Mouse (Mus musculus) hindbrain, embryonic 15.5 days (tissue): ENCODE data around the gene Prlr. TPM values are rescaled to one million over a fixed set of nuclear protein-coding genes. Genes with fewer than 3 reads are reported as not detected.
A peak's percentile ranks its signal among the peaks of the same experiment; 100 is the strongest.

Experiments used
- ATAC-seq: fragments of 200-750 bp; cut with Nextera tagmentation; 2 replicates; pipeline ENCODE4 v1.8.0; 2017; ENCODE audit warnings: low read depth, moderate number of reproducible peaks, moderate TSS enrichment; ENCODE audit not compliant: low FRiP score
- H3K27ac ChIP-seq: fragments of 300-500 bp; sonication (generic); replicated peaks from 2 replicates; pipeline ENCODE4 v1.5.1; 2015; ENCODE audit warnings: mild to moderate bottlenecking, inconsistent platforms
- H3K27me3 ChIP-seq: fragments of 300-500 bp; sonication (generic); 2 replicates; pipeline ENCODE4 v1.6.1; 2015; ENCODE audit warnings: control low read depth, inconsistent platforms
- H3K36me3 ChIP-seq: fragments of 300-500 bp; sonication (generic); 2 replicates; pipeline ENCODE4 v1.6.1; 2015; ENCODE audit warnings: control low read depth, inconsistent platforms
- H3K4me1 ChIP-seq: fragments of 300-500 bp; sonication (generic); replicated peaks from 2 replicates; pipeline ENCODE4 v1.6.1; 2015; ENCODE audit warnings: control low read depth, inconsistent platforms
- H3K4me2 ChIP-seq: fragments of 300-500 bp; sonication (generic); 2 replicates; pipeline ENCODE4 v1.6.1; 2015; ENCODE audit warnings: moderate library complexity, mild to moderate bottlenecking, inconsistent platforms
- H3K4me3 ChIP-seq: fragments of 300-500 bp; sonication (generic); 2 replicates; pipeline ENCODE4 v1.5.1; 2015; ENCODE audit warnings: mild to moderate bottlenecking, inconsistent platforms
- H3K9ac ChIP-seq: fragments of 300-500 bp; sonication (generic); 2 replicates; pipeline ENCODE4 v1.6.1; 2015; ENCODE audit warnings: inconsistent platforms
- H3K9me3 ChIP-seq: fragments of 300-500 bp; sonication (generic); 2 replicates; pipeline ENCODE4 v1.6.1; 2016; ENCODE audit warnings: control low read depth, inconsistent platforms
- WGBS: fragments of 180-500 bp; shearing (Covaris S2); methylation state at CpG from one replicate; pipeline ENCODE4 v1.1.7; 2015; 5-methylcytosine and 5-hydroxymethylcytosine counted together
- polyA plus RNA-seq: library from polyadenylated mRNA; unstranded; fragments of >200 nt; fragmentation: Nextera tagmentation; extraction: Ambion mirVana; gene quantifications from 2 replicates; pipeline ENCODE4 v1.2.1, GENCODE M21; 2015

Prlr gene
- polyA plus RNA-seq, 1 experiment from 2014 or later: 1.2 TPM

DNA sequence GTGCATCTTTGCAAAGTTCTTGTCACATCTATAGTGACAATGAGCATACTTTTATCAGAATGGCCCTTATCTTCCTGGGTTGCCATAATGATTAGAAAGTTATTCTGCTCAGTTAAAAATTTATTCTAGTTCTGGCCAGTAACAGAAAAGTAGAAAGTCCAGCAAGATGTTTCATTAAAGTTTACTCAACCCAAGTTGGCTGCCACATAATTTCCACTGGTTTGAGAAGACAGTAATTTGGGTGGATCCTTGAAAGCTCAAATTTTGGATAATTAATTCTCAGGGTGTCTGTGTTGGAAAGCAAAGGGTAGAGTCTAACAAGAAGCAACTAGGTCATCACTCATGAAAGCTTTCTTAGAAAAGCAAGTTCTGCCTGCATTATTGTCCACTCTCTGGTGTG is 106.6 kb downstream of the Prlr start:
- Histone ChIP-seq H3K27ac (no peak overlapping the region), H3K4me1 (no peaks in the 10 kb centered on the region), H3K4me2 (no peak overlapping the region), H3K9me3 (no peaks in the 10 kb centered on the region), H3K9ac (no peak overlapping the region), H3K4me3 (no peak overlapping the region), H3K36me3 (no peaks in the 10 kb centered on the region), H3K27me3 (no peaks in the 10 kb centered on the region)
- ATAC-seq: no peak

- Histone ChIP-seq H3K9me3 (no peaks in the 10 kb centered on the region), H3K4me3 (no peak overlapping the region), H3K9ac (no peak overlapping the region), H3K4me1 (no peaks in the 10 kb centered on the region), H3K36me3 (no peaks in the 10 kb centered on the region), H3K27ac (no peak overlapping the region), H3K4me2 (no peak overlapping the region), H3K27me3 (no peaks in the 10 kb centered on the region)
- 80% methylated on average over 1 of the region's 1 CpGs for WGBS
- ATAC-seq: no peak
Observed at GRCm38 (mm10) chr15:10296570-10296969, 119.5 kb downstream of the Prlr start.

DNA sequence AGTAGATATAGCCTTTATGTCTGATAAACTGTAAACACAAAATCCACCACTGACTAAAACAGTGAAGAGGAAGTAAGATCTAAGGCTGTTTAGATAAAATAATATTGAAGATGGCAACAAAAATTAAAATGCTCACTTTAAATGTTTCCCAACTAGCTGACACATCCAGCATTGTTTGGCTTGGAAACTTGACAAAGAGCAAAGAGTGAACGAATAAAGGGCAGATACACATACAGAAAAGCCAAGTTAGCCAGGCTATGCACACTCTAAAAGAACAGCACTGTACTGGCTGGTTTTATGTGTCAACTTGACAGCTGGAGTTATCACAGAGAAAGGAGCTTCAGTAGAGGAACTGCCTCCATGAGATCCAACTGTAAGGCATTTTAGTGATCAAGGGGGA is 121.0 kb downstream of the Prlr start:
- H3K9ac ChIP-seq: no peak overlapping the region
- H3K4me1 ChIP-seq: no peaks in the 10 kb centered on the region
- H3K4me2 ChIP-seq: no peak overlapping the region
- H3K27ac ChIP-seq: no peak overlapping the region
- 70% methylated on average over 1 of the region's 1 CpGs for WGBS
- H3K9me3 ChIP-seq: no peaks in the 10 kb centered on the region
- no peak for ATAC-seq
- H3K27me3 ChIP-seq: no peaks in the 10 kb centered on the region
- no peaks in the 10 kb centered on the region for H3K36me3 ChIP-seq
- H3K4me3 ChIP-seq: no peak overlapping the region

DNA sequence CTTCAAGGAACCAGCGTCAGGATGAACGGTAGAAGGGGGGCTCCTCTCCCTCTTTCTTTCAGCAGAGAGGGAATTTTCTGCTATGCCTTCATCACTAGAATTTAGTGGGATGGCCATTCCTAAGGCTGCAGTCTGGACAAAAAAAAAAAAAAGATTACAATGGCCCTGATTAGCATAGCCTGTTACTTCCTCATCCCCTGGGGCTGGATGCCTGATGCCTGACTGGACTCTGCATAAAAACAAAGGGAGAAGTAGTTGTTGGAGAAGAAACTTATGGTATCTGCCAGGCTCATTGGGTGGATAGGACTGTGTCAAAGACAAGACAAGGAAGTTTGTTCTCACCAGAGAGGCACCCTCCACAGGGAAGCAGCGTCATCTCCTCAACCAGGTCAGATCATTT is 122.4 kb downstream of the Prlr start:
- H3K27ac ChIP-seq: no peak overlapping the region
- no peaks in the 10 kb centered on the region for H3K4me1 ChIP-seq
- no peak overlapping the region for H3K4me2 ChIP-seq
- no peak for ATAC-seq
- H3K27me3 ChIP-seq: no peaks in the 10 kb centered on the region
- H3K9ac ChIP-seq: no peak overlapping the region
- WGBS: 56% methylated on average over 3 of the region's 3 CpGs
- H3K36me3 ChIP-seq: no peaks in the 10 kb centered on the region
- no peak overlapping the region for H3K4me3 ChIP-seq
- H3K9me3 ChIP-seq: no peaks in the 10 kb centered on the region

DNA sequence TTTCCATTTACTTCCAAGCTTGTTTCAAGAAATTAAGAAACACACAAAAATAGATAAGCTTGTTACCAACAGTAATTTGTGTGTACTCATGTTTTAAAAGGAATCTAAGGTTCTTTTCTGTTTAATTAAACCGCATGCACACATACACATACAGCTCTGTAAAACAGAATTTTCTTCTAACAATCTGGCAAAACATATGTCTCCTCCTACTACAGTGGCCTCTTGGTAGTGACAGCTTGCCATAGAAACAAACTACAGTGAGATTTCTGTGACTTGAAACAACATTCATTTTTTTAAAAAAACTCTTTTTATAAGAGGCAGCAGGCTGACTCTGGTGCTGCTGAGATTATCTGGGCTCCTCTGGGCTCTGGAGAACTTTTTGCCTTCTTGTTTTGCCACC is 129.4 kb downstream of the Prlr start:
- no peak overlapping the region for H3K4me2 ChIP-seq
- no peak overlapping the region for H3K27ac ChIP-seq
- 94% methylated on average over 1 of the region's 1 CpGs for WGBS
- no peaks in the 10 kb centered on the region for H3K27me3 ChIP-seq
- no peak overlapping the region for H3K4me3 ChIP-seq
- H3K9me3 ChIP-seq: no peaks in the 10 kb centered on the region
- no peaks in the 10 kb centered on the region for H3K36me3 ChIP-seq
- no peak overlapping the region for H3K9ac ChIP-seq
- no peak for ATAC-seq
- H3K4me1 ChIP-seq: no peaks in the 10 kb centered on the region

GRCm38 (mm10) chr15:10311826-10312225 is 134.8 kb downstream of the Prlr start:
- Histone ChIP-seq H3K9me3 (no peaks in the 10 kb centered on the region), H3K4me1 (no peaks in the 10 kb centered on the region), H3K4me2 (no peak overlapping the region), H3K27ac (no peak overlapping the region), H3K36me3 (no peaks in the 10 kb centered on the region), H3K9ac (no peak overlapping the region), H3K27me3 (no peaks in the 10 kb centered on the region), H3K4me3 (no peak overlapping the region)
- WGBS: 88% methylated on average over 5 of the region's 5 CpGs
- ATAC-seq: no peak

DNA sequence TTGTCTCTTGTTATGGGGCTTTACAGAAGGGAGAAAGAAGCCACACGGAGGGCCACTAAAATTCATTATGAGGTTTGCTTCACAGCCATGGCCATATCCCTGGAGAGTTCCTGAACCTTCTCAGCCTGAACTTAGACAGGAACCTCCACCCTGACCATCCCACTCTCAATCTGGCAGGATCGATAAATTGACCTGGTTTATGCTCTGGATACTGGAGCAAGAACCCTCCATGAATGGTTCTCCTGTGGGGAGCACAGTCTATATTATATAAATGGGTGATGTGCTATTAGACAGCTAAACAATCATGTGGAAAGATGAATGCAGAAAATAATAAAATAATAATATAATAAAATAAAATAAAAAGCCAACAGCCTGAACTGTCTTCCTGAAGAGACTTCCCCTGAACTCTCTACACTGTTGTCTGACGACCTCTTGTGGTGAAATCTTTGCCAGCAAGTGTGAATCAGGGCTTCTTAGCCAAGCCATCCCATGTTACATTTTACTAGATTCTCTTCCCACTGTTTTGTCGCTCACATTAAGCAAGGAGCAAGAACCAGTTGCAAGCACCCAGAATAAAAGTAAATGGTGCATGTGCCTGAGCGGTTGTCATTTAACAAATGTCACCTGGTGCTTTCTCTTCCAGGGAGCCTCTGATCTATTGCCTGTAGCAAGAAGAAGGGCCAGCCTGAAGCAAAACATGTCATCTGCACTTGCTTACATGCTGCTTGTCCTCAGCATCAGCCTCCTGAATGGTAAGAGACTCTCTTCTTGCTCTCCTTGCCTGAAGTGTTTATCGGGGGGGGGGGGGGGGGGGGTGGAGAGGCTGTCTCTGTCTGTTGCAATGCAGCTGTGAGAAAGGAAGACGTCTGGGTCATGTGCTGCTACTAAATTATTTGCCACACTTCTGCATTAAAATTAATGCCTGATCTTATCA is 136.8 kb downstream of the Prlr start:
- H3K27me3 ChIP-seq: no peaks in the 10 kb centered on the region
- WGBS: 53% methylated on average over 6 of the region's 7 CpGs
- H3K4me1 ChIP-seq: no peaks in the 10 kb centered on the region
- H3K36me3 ChIP-seq: no peaks in the 10 kb centered on the region
- no peak overlapping the region for H3K4me3 ChIP-seq
- H3K27ac ChIP-seq: no peak overlapping the region
- no peak overlapping the region for H3K9ac ChIP-seq
- no peak overlapping the region for H3K4me2 ChIP-seq
- ATAC-seq: peak; percentile 84
- no peaks in the 10 kb centered on the region for H3K9me3 ChIP-seq

- no peak for ATAC-seq
- WGBS: 89% methylated on average over 2 of the region's 2 CpGs
- Histone ChIP-seq H3K4me3 (no peak within 1 kb of the TSS), H3K9me3 (no peaks in the 10 kb centered on the region), H3K4me2 (no peak within 1 kb of the TSS), H3K27ac (no peak within 1 kb of the TSS), H3K4me1 (no peaks in the 10 kb centered on the region), H3K9ac (no peak within 1 kb of the TSS), H3K36me3 (no peaks in the 10 kb centered on the region), H3K27me3 (no peaks in the 10 kb centered on the region)
Observed at GRCm38 (mm10) chr15:10325080-10325479, 148.0 kb downstream of the Prlr start, which contains the start of gene Gm21973. Gm21973 (plus strand) TSS chr15:10325380.

- ATAC-seq: no peak
- Histone ChIP-seq H3K4me1 (no peaks in the 10 kb centered on the region), H3K4me2 (no peak overlapping the region), H3K4me3 (no peak overlapping the region), H3K27ac (no peak overlapping the region), H3K27me3 (no peaks in the 10 kb centered on the region), H3K9me3 (no peaks in the 10 kb centered on the region), H3K36me3 (no peaks in the 10 kb centered on the region), H3K9ac (no peak overlapping the region)
- 86% methylated on average over 3 of the region's 3 CpGs for WGBS
Observed at GRCm38 (mm10) chr15:10330626-10331025, 153.6 kb downstream of the Prlr start.

DNA sequence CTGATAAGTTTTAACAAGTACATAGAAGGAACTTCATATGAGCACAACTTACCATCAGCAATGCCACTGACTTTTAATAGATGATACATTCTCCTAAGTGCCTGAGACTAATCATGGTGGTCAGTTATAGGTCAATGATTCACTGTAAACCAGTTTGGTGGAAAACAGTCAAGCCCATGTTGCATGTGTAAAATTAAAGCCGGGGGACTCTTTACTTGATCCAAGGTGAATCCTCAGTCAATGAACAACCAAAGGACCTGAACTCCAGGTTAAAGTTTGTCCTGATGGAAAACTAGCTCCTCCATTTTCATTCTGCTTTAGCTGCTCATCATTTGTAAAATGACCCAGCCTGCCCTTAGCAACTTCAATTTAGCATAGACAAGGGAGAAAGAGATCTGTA is 155.5 kb downstream of the Prlr start:
- Histone ChIP-seq H3K27me3 (no peaks in the 10 kb centered on the region), H3K9me3 (no peaks in the 10 kb centered on the region), H3K36me3 (no peaks in the 10 kb centered on the region), H3K4me2 (no peak overlapping the region), H3K9ac (no peak overlapping the region), H3K4me3 (no peak overlapping the region), H3K27ac (no peak overlapping the region), H3K4me1 (no peaks in the 10 kb centered on the region)
- no peak for ATAC-seq
- 98% methylated on average over 1 of the region's 1 CpGs for WGBS

DNA sequence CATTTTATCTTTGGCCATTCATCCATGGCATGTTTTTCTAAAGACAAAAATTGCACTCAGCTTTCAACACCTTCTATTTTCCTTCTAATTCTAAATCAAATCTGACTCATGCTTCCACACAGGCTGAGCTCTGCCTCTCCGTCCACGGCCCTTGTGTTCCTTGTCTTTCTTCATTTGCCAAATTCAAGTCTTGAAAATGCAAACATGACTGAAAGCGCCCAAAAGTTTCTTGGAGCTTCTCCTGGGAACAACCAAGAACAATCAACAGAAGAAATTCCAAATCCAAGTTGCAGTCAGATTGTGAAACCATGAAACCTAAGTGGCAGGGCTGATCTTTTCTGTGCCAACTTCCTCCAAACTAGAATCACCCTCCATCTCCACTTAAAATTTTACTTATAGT is 161.6 kb downstream of the Prlr start:
- H3K27me3 ChIP-seq: no peaks in the 10 kb centered on the region
- H3K9ac ChIP-seq: no peak overlapping the region
- WGBS: 81% methylated on average over 3 of the region's 3 CpGs
- no peaks in the 10 kb centered on the region for H3K9me3 ChIP-seq
- no peak overlapping the region for H3K4me3 ChIP-seq
- H3K27ac ChIP-seq: no peak overlapping the region
- H3K36me3 ChIP-seq: no peaks in the 10 kb centered on the region
- no peak overlapping the region for H3K4me2 ChIP-seq
- ATAC-seq: no peak
- no peaks in the 10 kb centered on the region for H3K4me1 ChIP-seq

DNA sequence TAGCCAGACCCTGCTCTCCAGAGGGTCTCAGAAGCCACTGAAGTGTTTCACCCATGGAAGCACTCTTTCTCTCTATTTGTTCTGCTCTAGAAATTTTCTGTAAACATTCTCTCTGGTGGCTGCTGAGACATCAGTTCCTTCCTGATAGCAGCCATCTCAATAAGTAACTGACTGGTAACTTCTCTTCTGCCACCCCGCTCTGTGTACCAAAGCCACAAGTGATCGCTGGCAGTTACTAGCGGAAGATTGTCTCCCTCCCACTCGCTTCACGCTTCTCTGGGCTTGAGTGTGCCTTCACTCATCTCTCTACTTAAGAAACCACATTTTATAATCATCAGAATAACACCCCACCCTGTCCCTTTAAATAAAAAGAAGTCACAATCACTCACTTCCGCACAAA is 170.0 kb downstream of the Prlr start:
- ATAC-seq: no peak
- WGBS: 93% methylated on average over 6 of the region's 6 CpGs
- H3K27ac ChIP-seq: no peak overlapping the region
- no peak overlapping the region for H3K4me2 ChIP-seq
- no peaks in the 10 kb centered on the region for H3K27me3 ChIP-seq
- no peaks in the 10 kb centered on the region for H3K36me3 ChIP-seq
- H3K9me3 ChIP-seq: no peaks in the 10 kb centered on the region
- H3K4me1 ChIP-seq: no peaks in the 10 kb centered on the region
- no peak overlapping the region for H3K9ac ChIP-seq
- no peak overlapping the region for H3K4me3 ChIP-seq
